ENCODE assay signal across 8 mouse cellular contexts in the genomic region with DNA sequence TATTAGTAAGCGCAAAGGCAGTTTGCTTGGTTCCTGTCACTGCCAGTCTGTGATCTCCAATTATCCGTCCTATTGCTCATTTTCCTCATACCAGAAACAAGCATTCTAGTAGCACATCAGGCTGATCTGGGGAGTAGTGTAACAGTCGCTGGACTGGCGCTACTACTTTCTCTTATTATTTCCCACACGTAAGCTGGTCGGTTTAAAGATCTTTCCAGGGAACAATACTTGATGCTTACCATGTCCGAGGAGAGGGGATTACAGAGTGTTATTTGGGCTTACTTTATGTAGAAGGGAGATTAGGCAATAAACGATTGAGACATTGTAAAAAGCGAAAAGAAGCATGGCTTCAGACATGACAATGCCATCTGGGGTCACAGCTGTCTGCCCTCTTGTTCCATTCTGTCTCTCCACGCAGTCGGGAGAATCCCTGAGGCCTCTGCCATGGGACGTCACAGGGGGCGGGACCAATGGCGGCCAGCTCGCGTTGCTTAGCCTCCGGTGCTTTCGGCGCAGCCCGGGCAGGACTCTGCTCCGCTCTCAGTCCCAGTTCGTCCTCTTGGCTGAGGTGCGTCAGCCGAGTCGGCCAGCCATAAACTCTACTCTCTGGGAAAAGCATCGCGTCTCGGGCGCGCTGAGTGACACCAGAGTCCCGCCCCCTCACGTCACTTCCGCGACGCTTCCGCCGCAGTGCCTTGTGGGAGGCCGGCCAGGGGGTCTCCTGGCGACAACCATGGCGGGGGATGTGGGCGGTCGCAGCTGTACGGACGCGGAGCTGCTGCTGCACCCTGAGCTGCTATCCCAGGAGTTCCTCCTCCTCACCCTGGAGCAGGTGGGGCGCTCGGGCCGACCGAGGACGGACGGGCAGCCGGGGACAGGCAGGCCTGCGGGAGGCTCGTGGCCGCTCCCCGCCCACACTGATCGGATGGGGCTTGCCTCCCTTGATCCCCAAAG. TPM values are rescaled to one million over a fixed set of nuclear protein-coding genes. Genes with fewer than 3 reads are reported as not detected.
DNase-seq lines count a peak whose midpoint lies in the region; ATAC-seq and TF ChIP-seq lines count a peak whose summit lies in the region.

A gene (minus strand): TSS at position 607 of the 954 bp plus-strand sequence.
A gene (plus strand): TSS at position 680 of the 954 bp plus-strand sequence.

- no peaks in the 10 kb centered on the region for H3K27me3 ChIP-seq in hindbrain, embryonic 16.5 days (replicated peaks; ENCODE audit: control insufficient read depth, insufficient read depth, low read length)

- WGBS in hindbrain, embryonic 16.5 days: 1% methylated on average over 50 of the region's 57 CpGs

- H3K4me3 ChIP-seq in hindbrain, embryonic 16.5 days (ENCODE audit: low read length): peak within 1 kb of the TSS; percentile 93
- H3K4me3 ChIP-seq in left cerebral cortex, adult 2 months: peak within 1 kb of the TSS; percentile 83

- H3K9ac ChIP-seq in hindbrain, embryonic 16.5 days (ENCODE audit: low read depth, low read length): peak within 1 kb of the TSS; percentile 99

- DNase-seq in WW6 (ENCODE audit: low read depth, low spot score): peak; percentile 77
- DNase-seq in cerebellum, postnatal 4 days (ENCODE audit: low spot score in 2 of 2): peak; percentile 88 to 94
- peak; percentile 90 for DNase-seq in gastrocnemius, adult 18-20 months (ENCODE audit: low spot score)
- DNase-seq in left cerebral cortex, adult 2 months (ENCODE audit: extremely low spot score in 1 of 2, low spot score in 2 of 2): peak; percentile 92 to 96
- DNase-seq in right cerebral cortex, adult 2 months (ENCODE audit: low spot score in 2 of 2): peak; percentile 94 to 95
- DNase-seq in urinary bladder, postnatal 14 days (ENCODE audit: low spot score): peak; percentile 90

- no peaks in the 10 kb centered on the region for H3K9me3 ChIP-seq in hindbrain, embryonic 16.5 days (ENCODE audit: control insufficient read depth, low read length)

- no peaks in the 10 kb centered on the region for H3K36me3 ChIP-seq in hindbrain, embryonic 16.5 days (ENCODE audit: control insufficient read depth, insufficient read depth, low read length)

- TF ChIP-seq CTCF in left cerebral cortex, adult 2 months (IDR thresholded peaks at IDR 0.05): no peak

- H3K4me1 ChIP-seq in hindbrain, embryonic 16.5 days (ENCODE audit: control insufficient read depth, insufficient read depth, low read depth, low read length): peaks cover 13% of the 10 kb centered on the region

- ATAC-seq in hindbrain, embryonic 16.5 days: peak; percentile 98
- peak; percentile 97 for ATAC-seq in megakaryocyte, adult 5-6 weeks (ENCODE audit: poor library complexity, severe bottlenecking)

- H3K4me2 ChIP-seq in hindbrain, embryonic 16.5 days (ENCODE audit: low read length): peak within 1 kb of the TSS; percentile 90

- peak within 1 kb of the TSS; percentile 100 for H3K27ac ChIP-seq in hindbrain, embryonic 16.5 days (ENCODE audit: low read depth, low read length)
- peak within 1 kb of the TSS; percentile 99 for H3K27ac ChIP-seq in left cerebral cortex, adult 2 months

- intact Hi-C loops in left cerebral cortex, adult 2 months (cut with DNase I): no loop called here

RNA-seq across cellular contexts. Expression of the first gene that starts in this region (rescaled TPM):
- total RNA-seq in gastrocnemius, adult 18-20 months (2021): 10 to 100 TPM; 13.4 TPM
- 15.6 and 17.4 TPM in 2 replicates for polyA plus RNA-seq in hindbrain, embryonic 16.5 days (2015; fragmentation: Nextera tagmentation; extraction: Ambion mirVana)
- total RNA-seq in left cerebral cortex, adult 2 months (2021): 10 to 100 TPM; 39.3 to 43.4 TPM
- 19.4 and 22.3 TPM in 2 replicates for total RNA-seq in megakaryocyte, adult 5-6 weeks (2015)
- 12.3 and 13.5 TPM in 2 replicates for total RNA-seq in megakaryocyte, adult 5-6 weeks (2017)

RNA-seq across cellular contexts. Expression of the second gene that starts in this region (rescaled TPM):
- total RNA-seq in gastrocnemius, adult 18-20 months (2021): 10 to 100 TPM; 16.1 to 18.8 TPM
- polyA plus RNA-seq in hindbrain, embryonic 16.5 days (2015; fragmentation: Nextera tagmentation; extraction: Ambion mirVana): 42.8 and 47.9 TPM in 2 replicates
- total RNA-seq in left cerebral cortex, adult 2 months (2021): 10 to 100 TPM; 22.7 to 26.0 TPM
- total RNA-seq in megakaryocyte, adult 5-6 weeks (2015): 8.4 and 9.3 TPM in 2 replicates
- 13.4 and 14.5 TPM in 2 replicates for total RNA-seq in megakaryocyte, adult 5-6 weeks (2017)

Comparison
In these comparisons a context has a peak if more than half of its experiments do, and no peak if none do; other contexts are left out.
1. Peak in every context shown above with its lines: DNase-seq, ATAC-seq, H3K4me3 ChIP-seq and H3K27ac ChIP-seq.